Mouse (Mus musculus): ENCODE measurements around the gene Adipoq.

Gene Adipoq

DNA sequence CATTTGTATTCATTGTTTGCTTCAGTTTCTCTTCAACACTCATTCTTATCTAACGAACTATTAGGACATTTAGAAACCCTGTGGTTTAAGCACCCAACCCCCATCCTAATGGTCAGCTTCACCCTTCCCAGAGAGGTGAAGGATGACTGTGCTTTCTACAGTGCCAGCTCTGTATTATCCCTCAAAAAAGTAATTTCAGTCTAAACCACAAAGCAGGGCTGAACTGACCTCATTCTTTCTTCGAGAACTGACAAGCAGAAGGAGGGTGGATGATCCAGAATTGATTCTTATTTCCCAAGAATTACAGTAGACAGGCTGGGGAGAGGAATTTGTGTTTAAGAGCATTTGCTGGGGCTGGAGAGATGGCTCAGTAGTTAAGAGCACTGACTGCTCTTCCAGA is 13.4 kb downstream of the Adipoq start:
- peaks cover 30% of the 10 kb centered on the region for H3K4me1 ChIP-seq (replicated peaks; ENCODE audit: low read depth, low read length)
- H3K27me3 ChIP-seq (ENCODE audit: insufficient read depth, low read length) = peaks cover 13% of the 10 kb centered on the region
- TF ChIP-seq CTCF (conservative IDR thresholded peaks at IDR 0.05; ENCODE audit: low read length) (no peak), NANOG (IDR thresholded peaks at IDR 0.05; ENCODE audit: borderline replicate concordance, low read length) (no peak), POU5F1 (IDR thresholded peaks at IDR 0.05; ENCODE audit: borderline replicate concordance, low read length) (no peak)
- H3K4me3 ChIP-seq (replicated peaks; ENCODE audit: low read length) = no peak overlapping the region
- H3K36me3 ChIP-seq (ENCODE audit: insufficient read depth, low read length) = no peaks in the 10 kb centered on the region
- H3K9me3 ChIP-seq (ENCODE audit: low read length) = no peaks in the 10 kb centered on the region

DNA sequence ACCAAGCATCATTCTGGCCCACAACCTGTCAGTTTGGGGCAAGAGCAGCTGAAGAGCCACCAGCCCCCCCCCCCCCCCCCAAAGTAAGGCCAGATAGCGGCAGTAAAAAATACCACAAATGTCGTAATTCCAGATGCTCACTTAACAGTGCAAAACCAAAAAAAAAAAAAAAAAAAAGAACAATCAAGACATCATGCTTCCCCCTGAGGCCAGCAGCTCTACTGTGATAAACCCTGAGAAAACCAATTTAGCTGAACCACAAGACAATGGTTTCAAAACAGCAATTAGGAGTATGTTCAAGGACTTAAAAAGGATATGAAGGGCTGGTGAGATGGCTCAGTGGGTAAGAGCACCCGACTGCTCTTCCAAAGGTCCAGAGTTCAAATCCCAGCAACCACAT is 15.8 kb downstream of the Adipoq start:
- Histone ChIP-seq H3K4me1 (replicated peaks; ENCODE audit: low read depth, low read length) (peaks cover 35% of the 10 kb centered on the region), H3K27me3 (ENCODE audit: insufficient read depth, low read length) (peaks cover 7% of the 10 kb centered on the region), H3K4me3 (replicated peaks; ENCODE audit: low read length) (no peak overlapping the region), H3K36me3 (ENCODE audit: insufficient read depth, low read length) (no peaks in the 10 kb centered on the region), H3K9me3 (ENCODE audit: low read length) (no peaks in the 10 kb centered on the region)
- TF ChIP-seq CTCF (conservative IDR thresholded peaks at IDR 0.05; ENCODE audit: low read length) (no peak), NANOG (IDR thresholded peaks at IDR 0.05; ENCODE audit: borderline replicate concordance, low read length) (no peak), POU5F1 (IDR thresholded peaks at IDR 0.05; ENCODE audit: borderline replicate concordance, low read length) (no peak)

DNA sequence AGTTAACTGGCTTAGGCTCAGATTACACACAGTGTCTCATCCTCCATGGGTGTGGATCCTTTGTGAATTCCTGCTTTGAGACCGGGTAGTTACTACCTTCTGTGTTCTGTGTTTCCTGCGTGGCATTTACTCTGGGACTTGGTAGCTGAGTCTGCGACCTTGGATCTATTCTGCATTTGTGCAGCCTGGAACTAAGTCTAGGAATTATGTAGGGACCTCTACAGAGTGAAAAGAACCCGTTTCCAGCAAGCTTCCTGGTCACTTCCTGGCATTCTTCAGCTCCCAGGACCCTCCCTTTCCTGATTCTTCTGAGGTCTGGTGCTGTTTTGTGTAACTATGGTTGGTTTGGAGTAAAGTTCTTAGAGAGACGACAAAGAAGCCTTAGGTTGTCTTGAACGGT is 18.1 kb downstream of the Adipoq start:
- TF ChIP-seq NANOG (IDR thresholded peaks at IDR 0.05; ENCODE audit: borderline replicate concordance, low read length) (no peak), POU5F1 (IDR thresholded peaks at IDR 0.05; ENCODE audit: borderline replicate concordance, low read length) (no peak), CTCF (conservative IDR thresholded peaks at IDR 0.05; ENCODE audit: low read length) (no peak)
- no peaks in the 10 kb centered on the region for H3K36me3 ChIP-seq (ENCODE audit: insufficient read depth, low read length)

DNA sequence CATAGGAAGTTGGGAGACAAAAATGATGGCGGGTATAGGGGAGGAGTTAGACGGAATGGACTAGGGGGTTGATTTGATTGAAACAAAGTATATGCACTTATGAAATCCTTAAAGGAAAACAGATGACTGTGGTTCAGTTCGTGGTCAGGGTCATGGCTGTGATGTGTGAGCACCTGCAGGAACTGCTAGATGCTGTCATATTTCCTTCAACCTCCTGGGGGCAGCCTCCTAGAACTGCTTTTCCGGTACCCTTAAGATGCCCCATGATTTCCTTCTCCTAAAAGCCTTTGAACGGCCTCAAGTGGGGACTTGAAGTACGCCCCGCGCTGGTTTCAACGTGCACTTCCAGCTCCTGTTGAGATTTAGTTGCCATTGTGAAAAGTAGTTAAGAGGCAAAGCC is 19.1 kb downstream of the Adipoq start:
- no peaks in the 10 kb centered on the region for H3K9me3 ChIP-seq (ENCODE audit: low read length)
- peaks cover 28% of the 10 kb centered on the region for H3K4me1 ChIP-seq (replicated peaks; ENCODE audit: low read depth, low read length)
- H3K36me3 ChIP-seq (ENCODE audit: insufficient read depth, low read length) = no peaks in the 10 kb centered on the region
- H3K4me3 ChIP-seq (replicated peaks; ENCODE audit: low read length) = peak overlapping the region; percentile 59
- TF ChIP-seq CTCF (conservative IDR thresholded peaks at IDR 0.05; ENCODE audit: low read length) = no peak
- no peak for TF ChIP-seq NANOG (IDR thresholded peaks at IDR 0.05; ENCODE audit: borderline replicate concordance, low read length)
- no peak for TF ChIP-seq POU5F1 (IDR thresholded peaks at IDR 0.05; ENCODE audit: borderline replicate concordance, low read length)
- no peaks in the 10 kb centered on the region; the same call in 1 of the 2 replicates for H3K27me3 ChIP-seq (ENCODE audit: insufficient read depth, low read length)

More for the DNA sequence above, 18.1 kb downstream of the Adipoq start:
- Histone ChIP-seq H3K4me1 (replicated peaks; ENCODE audit: low read depth, low read length) (peaks cover 28% of the 10 kb centered on the region), H3K9me3 (ENCODE audit: low read length) (no peaks in the 10 kb centered on the region), H3K4me3 (replicated peaks; ENCODE audit: low read length) (peak overlapping the region; percentile 59), H3K27me3 (ENCODE audit: insufficient read depth, low read length) (no peaks in the 10 kb centered on the region; the same call in 1 of the 2 replicates)

DNA sequence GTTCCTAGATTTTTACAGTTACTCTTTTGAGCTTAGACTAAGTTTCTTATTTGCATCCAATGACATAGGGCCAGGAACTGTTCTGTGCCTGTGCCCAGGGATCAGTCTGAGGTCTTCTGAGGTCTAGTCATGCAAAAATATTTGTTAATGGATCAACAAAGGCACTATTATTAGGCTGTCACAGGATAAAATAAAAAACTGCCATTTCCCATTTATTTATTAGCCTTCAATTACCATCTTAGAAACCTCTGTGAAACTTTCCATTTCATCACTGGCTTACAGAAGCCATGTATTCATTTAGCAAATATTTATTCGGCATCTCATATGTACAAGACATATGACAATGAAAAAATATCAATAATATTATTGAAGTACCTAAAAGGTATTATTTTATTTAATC is 20.3 kb downstream of the Adipoq start:
- no peak for TF ChIP-seq CTCF (conservative IDR thresholded peaks at IDR 0.05; ENCODE audit: low read length)
- no peak for TF ChIP-seq NANOG (IDR thresholded peaks at IDR 0.05; ENCODE audit: borderline replicate concordance, low read length)
- no peak for TF ChIP-seq POU5F1 (IDR thresholded peaks at IDR 0.05; ENCODE audit: borderline replicate concordance, low read length)
- H3K4me3 ChIP-seq (replicated peaks; ENCODE audit: low read length) = no peak overlapping the region
- H3K27me3 ChIP-seq (ENCODE audit: insufficient read depth, low read length) = no peaks in the 10 kb centered on the region; the same call in 1 of the 2 replicates
- no peaks in the 10 kb centered on the region for H3K36me3 ChIP-seq (ENCODE audit: insufficient read depth, low read length)
- peaks cover 24% of the 10 kb centered on the region for H3K4me1 ChIP-seq (replicated peaks; ENCODE audit: low read depth, low read length)
- no peaks in the 10 kb centered on the region for H3K9me3 ChIP-seq (ENCODE audit: low read length)

DNA sequence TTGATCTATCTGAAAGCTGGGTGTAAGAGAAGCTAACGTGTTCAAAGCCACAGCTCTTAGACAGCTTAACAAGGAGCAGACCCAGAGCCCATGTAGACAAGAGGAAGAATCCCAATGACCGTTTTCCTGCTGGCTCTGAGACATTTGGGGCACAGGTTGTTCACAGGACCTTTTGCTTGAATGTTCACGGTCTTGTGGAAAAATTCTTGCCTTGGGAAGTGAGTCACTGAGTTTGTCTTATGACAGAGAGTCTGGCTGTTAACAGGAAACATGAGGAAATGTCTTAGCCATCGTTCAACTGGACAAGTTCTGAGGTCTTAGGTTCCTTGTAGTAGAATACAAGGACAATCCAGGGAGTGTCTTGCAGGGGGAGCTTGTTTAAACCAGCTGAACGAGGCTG is 20.7 kb downstream of the Adipoq start:
- peaks cover 22% of the 10 kb centered on the region for H3K4me1 ChIP-seq (replicated peaks; ENCODE audit: low read depth, low read length)
- no peak for TF ChIP-seq CTCF (conservative IDR thresholded peaks at IDR 0.05; ENCODE audit: low read length)
- TF ChIP-seq POU5F1 (IDR thresholded peaks at IDR 0.05; ENCODE audit: borderline replicate concordance, low read length) = no peak
- no peak for TF ChIP-seq NANOG (IDR thresholded peaks at IDR 0.05; ENCODE audit: borderline replicate concordance, low read length)
- no peaks in the 10 kb centered on the region for H3K27me3 ChIP-seq (ENCODE audit: insufficient read depth, low read length)
- no peaks in the 10 kb centered on the region for H3K9me3 ChIP-seq (ENCODE audit: low read length)
- no peak overlapping the region for H3K4me3 ChIP-seq (replicated peaks; ENCODE audit: low read length)
- no peaks in the 10 kb centered on the region for H3K36me3 ChIP-seq (ENCODE audit: insufficient read depth, low read length)

DNA sequence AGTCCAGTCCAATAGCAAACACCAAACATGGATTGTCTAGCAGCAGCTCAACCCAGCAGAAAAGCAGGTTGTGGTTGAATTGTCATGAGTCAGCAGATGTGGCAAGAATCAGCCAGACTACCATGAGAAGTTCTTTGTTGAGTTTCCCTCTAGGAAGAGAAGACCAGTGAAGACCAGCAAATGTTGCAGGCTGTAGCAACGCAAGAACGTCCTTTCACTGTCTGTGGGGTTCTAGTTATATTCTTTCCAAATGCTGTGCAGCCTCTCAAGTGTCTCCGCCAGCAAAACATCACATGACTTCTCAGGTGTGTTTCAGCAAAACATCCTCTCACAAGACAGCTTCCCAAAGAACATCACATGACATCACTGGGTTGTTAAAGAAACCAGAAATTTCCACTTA is 24.5 kb downstream of the Adipoq start:
- Histone ChIP-seq H3K27me3 (ENCODE audit: insufficient read depth, low read length) (no peaks in the 10 kb centered on the region), H3K4me3 (replicated peaks; ENCODE audit: low read length) (no peak overlapping the region), H3K36me3 (ENCODE audit: insufficient read depth, low read length) (no peaks in the 10 kb centered on the region), H3K4me1 (replicated peaks; ENCODE audit: low read depth, low read length) (no peaks in the 10 kb centered on the region), H3K9me3 (ENCODE audit: low read length) (no peaks in the 10 kb centered on the region)
- no peak for TF ChIP-seq POU5F1 (IDR thresholded peaks at IDR 0.05; ENCODE audit: borderline replicate concordance, low read length)
- no peak for TF ChIP-seq CTCF (conservative IDR thresholded peaks at IDR 0.05; ENCODE audit: low read length)
- no peak for TF ChIP-seq NANOG (IDR thresholded peaks at IDR 0.05; ENCODE audit: borderline replicate concordance, low read length)

DNA sequence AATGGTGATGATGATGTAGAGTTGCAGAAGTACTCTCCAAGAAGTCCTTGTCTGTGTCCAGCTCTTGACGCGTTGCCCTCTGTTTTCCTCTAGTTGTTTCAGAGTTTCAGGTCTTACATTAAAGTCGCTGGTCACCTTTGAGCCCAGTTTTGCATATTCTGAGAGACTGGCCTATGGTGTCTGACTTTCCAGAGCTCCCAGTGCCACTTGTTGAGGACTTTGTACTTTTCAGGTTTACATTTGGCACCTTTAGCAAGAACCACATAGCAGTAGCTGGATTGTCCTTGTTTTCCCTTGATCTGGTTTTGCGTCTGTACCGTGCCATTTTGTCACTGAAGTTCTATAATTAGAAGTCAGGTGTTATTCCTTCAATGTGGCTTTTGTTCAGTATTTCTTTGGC is 27.6 kb downstream of the Adipoq start:
- TF ChIP-seq POU5F1 (IDR thresholded peaks at IDR 0.05; ENCODE audit: borderline replicate concordance, low read length) = no peak
- no peak for TF ChIP-seq CTCF (conservative IDR thresholded peaks at IDR 0.05; ENCODE audit: low read length)
- TF ChIP-seq NANOG (IDR thresholded peaks at IDR 0.05; ENCODE audit: borderline replicate concordance, low read length) = no peak
- Histone ChIP-seq H3K36me3 (ENCODE audit: insufficient read depth, low read length) (no peaks in the 10 kb centered on the region), H3K4me1 (replicated peaks; ENCODE audit: low read depth, low read length) (no peaks in the 10 kb centered on the region), H3K27me3 (ENCODE audit: insufficient read depth, low read length) (peaks cover 11% of the 10 kb centered on the region), H3K9me3 (ENCODE audit: low read length) (no peaks in the 10 kb centered on the region), H3K4me3 (replicated peaks; ENCODE audit: low read length) (no peak overlapping the region)

DNA sequence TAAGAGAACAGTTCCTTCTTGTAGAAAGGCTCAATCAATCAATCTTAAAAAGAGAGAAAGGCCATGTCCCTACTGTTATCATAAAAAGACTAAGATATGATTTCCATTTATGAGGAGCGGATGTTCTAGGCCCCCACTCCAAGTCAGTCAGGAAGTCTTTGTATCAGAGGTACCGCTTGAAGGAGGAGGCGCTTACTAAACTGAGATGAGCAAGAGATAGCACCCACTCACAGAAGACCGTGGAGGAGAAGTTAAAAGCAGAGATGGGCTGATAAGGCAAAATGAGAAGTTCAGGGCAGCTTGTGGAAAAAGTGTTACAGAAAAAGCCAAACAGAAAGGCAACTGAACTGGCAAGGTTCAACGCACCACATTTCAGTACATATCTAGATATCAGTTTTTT is 28.5 kb downstream of the Adipoq start:
- H3K4me3 ChIP-seq (replicated peaks; ENCODE audit: low read length) = no peak overlapping the region
- no peaks in the 10 kb centered on the region for H3K9me3 ChIP-seq (ENCODE audit: low read length)
- no peak for TF ChIP-seq CTCF (conservative IDR thresholded peaks at IDR 0.05; ENCODE audit: low read length)
- no peak for TF ChIP-seq NANOG (IDR thresholded peaks at IDR 0.05; ENCODE audit: borderline replicate concordance, low read length)
- TF ChIP-seq POU5F1 (IDR thresholded peaks at IDR 0.05; ENCODE audit: borderline replicate concordance, low read length) = no peak
- H3K4me1 ChIP-seq (replicated peaks; ENCODE audit: low read depth, low read length) = peaks cover 4% of the 10 kb centered on the region; the same call in 1 of the 2 replicates
- H3K27me3 ChIP-seq (ENCODE audit: insufficient read depth, low read length) = peaks cover 15% of the 10 kb centered on the region
- no peaks in the 10 kb centered on the region for H3K36me3 ChIP-seq (ENCODE audit: insufficient read depth, low read length)
